Mouse (Mus musculus): Measurements from ENCODE around the gene Batf.

GRCm38 (mm10) chr12:85705831-85706530 is 19.5 kb downstream of the Batf start:
- TF ChIP-seq CTCF (IDR thresholded peaks at IDR 0.05) = no peak
- no peak for TF ChIP-seq POLR2A (IDR thresholded peaks at IDR 0.05; ENCODE audit: insufficient read depth, low read depth, low read length)

All from heart, adult 2 months (tissue).